Mouse (Mus musculus) embryonic facial prominence, embryonic 10.5 days (tissue): Measurements from ENCODE around the gene Fam131b. TPM values are rescaled to one million over a fixed set of nuclear protein-coding genes. Genes with fewer than 3 reads are reported as not detected.
A peak's percentile ranks its signal among the peaks of the same experiment; 100 is the strongest.

Experiments used
- DNase-seq: peaks from one replicate; pipeline ENCODE4 v3.0.0-alpha.2; 2017; ENCODE audit warnings: low spot score
- H3K27ac ChIP-seq: fragments of 300-500 bp; sonication (generic); replicated peaks from 2 replicates; pipeline ENCODE4 v1.5.1; 2016; ENCODE audit warnings: mild to moderate bottlenecking
- H3K27me3 ChIP-seq: fragments of 300-500 bp; sonication (generic); replicated peaks from 2 replicates; pipeline ENCODE4 v1.6.1; 2016; ENCODE audit warnings: low read depth, mild to moderate bottlenecking; ENCODE audit not compliant: poor library complexity, severe bottlenecking
- H3K36me3 ChIP-seq: fragments of 300-500 bp; sonication (generic); replicated peaks from 2 replicates; pipeline ENCODE4 v1.6.1; 2016; ENCODE audit warnings: mild to moderate bottlenecking, moderate library complexity
- H3K4me1 ChIP-seq: fragments of 300-500 bp; sonication (generic); 2 replicates; pipeline ENCODE4 v1.6.1; 2016
- H3K4me3 ChIP-seq: fragments of 300-500 bp; sonication (generic); 2 replicates; pipeline ENCODE4 v1.5.1; 2016; ENCODE audit warnings: mild to moderate bottlenecking, moderate library complexity
- H3K9me3 ChIP-seq: fragments of 300-500 bp; sonication (generic); 2 replicates; pipeline ENCODE4 v1.6.1; 2016; ENCODE audit warnings: mild to moderate bottlenecking
- WGBS: fragments of 180-500 bp; shearing (Covaris S2); methylation state at CpG from one replicate; pipeline ENCODE4 v1.1.7; 2016; 5-methylcytosine and 5-hydroxymethylcytosine counted together
- polyA plus RNA-seq: library from polyadenylated mRNA; unstranded; fragments of >200 nt; fragmentation: Nextera tagmentation; extraction: Ambion mirVana; gene quantifications from 2 replicates; pipeline ENCODE4 v1.2.1, GENCODE M21; 2016

Fam131b gene
- polyA plus RNA-seq, result 0.74 and 0.90 TPM in 2 replicates

GRCm38 (mm10) chr6:42324482-42325267 is at the start of gene Fam131b:
Gene Fam131b, minus strand, starts transcription at chr6:42324643.
- DNase-seq, result peak; percentile 78
- Histone ChIP-seq H3K9me3 (no peaks in the 10 kb centered on the region), H3K36me3 (no peaks in the 10 kb centered on the region), H3K27ac (peak within 1 kb of the TSS; percentile 87), H3K27me3 (peaks cover 44% of the 10 kb centered on the region), H3K4me3 (peak within 1 kb of the TSS; percentile 81), H3K4me1 (peaks cover 24% of the 10 kb centered on the region)
- WGBS, result under 1% methylated on average over 62 of the region's 68 CpGs

GRCm38 (mm10) chr6:42373669-42374430 is 49.4 kb upstream of the Fam131b start:
- Histone ChIP-seq H3K36me3 (no peaks in the 10 kb centered on the region), H3K4me1 (peaks cover 39% of the 10 kb centered on the region), H3K9me3 (no peaks in the 10 kb centered on the region), H3K27me3 (peaks cover 26% of the 10 kb centered on the region), H3K27ac (no peak overlapping the region), H3K4me3 (peak overlapping the region; percentile 71)
- no peak for DNase-seq
- 44% methylated on average over 7 of the region's 7 CpGs for WGBS

GRCm38 (mm10) chr6:42372816-42373547 is 48.5 kb upstream of the Fam131b start, which contains the start of gene Epha1:
Gene Epha1, minus strand, starts transcription at chr6:42373268.
- peak within 1 kb of the TSS; percentile 77 for H3K27ac ChIP-seq
- no peaks in the 10 kb centered on the region for H3K36me3 ChIP-seq
- H3K27me3 ChIP-seq, result peaks cover 26% of the 10 kb centered on the region
- H3K4me1 ChIP-seq, result peaks cover 39% of the 10 kb centered on the region
- peak; percentile 75 for DNase-seq
- H3K9me3 ChIP-seq, result no peaks in the 10 kb centered on the region
- H3K4me3 ChIP-seq, result peak within 1 kb of the TSS; percentile 71
- under 1% methylated on average over 36 of the region's 36 CpGs for WGBS

- WGBS, result 11% methylated on average over 9 of the region's 9 CpGs
- Histone ChIP-seq H3K9me3 (no peaks in the 10 kb centered on the region), H3K36me3 (no peaks in the 10 kb centered on the region), H3K27me3 (peaks cover 30% of the 10 kb centered on the region), H3K27ac (no peak overlapping the region; the same call in 1 of the 2 replicates), H3K4me1 (peaks cover 39% of the 10 kb centered on the region), H3K4me3 (peak overlapping the region; percentile 71)
- DNase-seq, result no peak
Observed at GRCm38 (mm10) chr6:42372421-42372815, 48.0 kb upstream of the Fam131b start.

- no peak for DNase-seq
- Histone ChIP-seq H3K4me3 (peak overlapping the region; percentile 71), H3K4me1 (peaks cover 39% of the 10 kb centered on the region), H3K27ac (no peak overlapping the region), H3K27me3 (peaks cover 32% of the 10 kb centered on the region), H3K36me3 (no peaks in the 10 kb centered on the region), H3K9me3 (no peaks in the 10 kb centered on the region)
- 4% methylated on average over 3 of the region's 3 CpGs for WGBS
Observed at GRCm38 (mm10) chr6:42372001-42372400, 47.6 kb upstream of the Fam131b start.

GRCm38 (mm10) chr6:42370630-42371363 is 46.4 kb upstream of the Fam131b start:
- Histone ChIP-seq H3K27me3 (peaks cover 32% of the 10 kb centered on the region), H3K36me3 (no peaks in the 10 kb centered on the region), H3K4me1 (peaks cover 37% of the 10 kb centered on the region), H3K27ac (no peak overlapping the region), H3K4me3 (no peak overlapping the region), H3K9me3 (no peaks in the 10 kb centered on the region)
- DNase-seq, result no peak
- 50% methylated on average over 4 of the region's 4 CpGs for WGBS

GRCm38 (mm10) chr6:42369870-42370269 is 45.4 kb upstream of the Fam131b start:
- Histone ChIP-seq H3K9me3 (no peaks in the 10 kb centered on the region), H3K36me3 (0 out of 2 replicates have a peak, but pooled peaks cover 2% of the 10 kb centered on the region), H3K27me3 (peaks cover 32% of the 10 kb centered on the region), H3K27ac (no peak overlapping the region), H3K4me1 (peaks cover 37% of the 10 kb centered on the region), H3K4me3 (no peak overlapping the region)
- 20% methylated on average over 3 of the region's 3 CpGs for WGBS
- no peak for DNase-seq

- DNase-seq, result no peak
- no peak overlapping the region for H3K27ac ChIP-seq
- peaks cover 5% of the 10 kb centered on the region; the same call in 1 of the 2 replicates for H3K27me3 ChIP-seq
- H3K9me3 ChIP-seq, result no peaks in the 10 kb centered on the region
- peaks cover 17% of the 10 kb centered on the region for H3K36me3 ChIP-seq
- no peak overlapping the region for H3K4me3 ChIP-seq
- 96% methylated on average over 6 of the region's 6 CpGs for WGBS
- H3K4me1 ChIP-seq, result peaks cover 6% of the 10 kb centered on the region
Observed at GRCm38 (mm10) chr6:42365215-42365614, 40.8 kb upstream of the Fam131b start.

- Histone ChIP-seq H3K9me3 (no peaks in the 10 kb centered on the region), H3K4me3 (no peak overlapping the region), H3K36me3 (peaks cover 23% of the 10 kb centered on the region), H3K27me3 (peaks cover 5% of the 10 kb centered on the region; the same call in 1 of the 2 replicates), H3K4me1 (peaks cover 1% of the 10 kb centered on the region; the same call in 1 of the 2 replicates), H3K27ac (no peak overlapping the region)
- 88% methylated on average over 15 of the region's 15 CpGs for WGBS
- DNase-seq, result no peak
Observed at GRCm38 (mm10) chr6:42364607-42365006, 40.2 kb upstream of the Fam131b start.

GRCm38 (mm10) chr6:42364066-42364465 is 39.6 kb upstream of the Fam131b start:
- H3K9me3 ChIP-seq, result no peaks in the 10 kb centered on the region
- 92% methylated on average over 4 of the region's 4 CpGs for WGBS
- H3K27me3 ChIP-seq, result peaks cover 5% of the 10 kb centered on the region; the same call in 1 of the 2 replicates

GRCm38 (mm10) chr6:42362974-42363373 is 38.5 kb upstream of the Fam131b start:
- no peak overlapping the region for H3K4me3 ChIP-seq
- H3K4me1 ChIP-seq, result no peaks in the 10 kb centered on the region
- H3K36me3 ChIP-seq, result peaks cover 40% of the 10 kb centered on the region
- H3K27ac ChIP-seq, result no peak overlapping the region
- peaks cover 5% of the 10 kb centered on the region; the same call in 1 of the 2 replicates for H3K27me3 ChIP-seq
- no peaks in the 10 kb centered on the region for H3K9me3 ChIP-seq
- DNase-seq, result no peak
- WGBS, result 57% methylated on average over 3 of the region's 3 CpGs

More at GRCm38 (mm10) chr6:42364066-42364465, 39.6 kb upstream of the Fam131b start:
- no peaks in the 10 kb centered on the region for H3K4me1 ChIP-seq
- no peak for DNase-seq
- no peak overlapping the region for H3K27ac ChIP-seq
- no peak overlapping the region for H3K4me3 ChIP-seq
- H3K36me3 ChIP-seq, result peaks cover 29% of the 10 kb centered on the region
